Mouse (Mus musculus): ENCODE data around the gene Prmt7. TPM values are rescaled to one million over a fixed set of nuclear protein-coding genes. Genes with fewer than 3 reads are reported as not detected.
A peak's percentile ranks its signal among the peaks of the same experiment; 100 is the strongest.

Gene Prmt7
- total RNA-seq, 2 experiments from 2014 or later, result 27.5 to 29.8 TPM

DNA sequence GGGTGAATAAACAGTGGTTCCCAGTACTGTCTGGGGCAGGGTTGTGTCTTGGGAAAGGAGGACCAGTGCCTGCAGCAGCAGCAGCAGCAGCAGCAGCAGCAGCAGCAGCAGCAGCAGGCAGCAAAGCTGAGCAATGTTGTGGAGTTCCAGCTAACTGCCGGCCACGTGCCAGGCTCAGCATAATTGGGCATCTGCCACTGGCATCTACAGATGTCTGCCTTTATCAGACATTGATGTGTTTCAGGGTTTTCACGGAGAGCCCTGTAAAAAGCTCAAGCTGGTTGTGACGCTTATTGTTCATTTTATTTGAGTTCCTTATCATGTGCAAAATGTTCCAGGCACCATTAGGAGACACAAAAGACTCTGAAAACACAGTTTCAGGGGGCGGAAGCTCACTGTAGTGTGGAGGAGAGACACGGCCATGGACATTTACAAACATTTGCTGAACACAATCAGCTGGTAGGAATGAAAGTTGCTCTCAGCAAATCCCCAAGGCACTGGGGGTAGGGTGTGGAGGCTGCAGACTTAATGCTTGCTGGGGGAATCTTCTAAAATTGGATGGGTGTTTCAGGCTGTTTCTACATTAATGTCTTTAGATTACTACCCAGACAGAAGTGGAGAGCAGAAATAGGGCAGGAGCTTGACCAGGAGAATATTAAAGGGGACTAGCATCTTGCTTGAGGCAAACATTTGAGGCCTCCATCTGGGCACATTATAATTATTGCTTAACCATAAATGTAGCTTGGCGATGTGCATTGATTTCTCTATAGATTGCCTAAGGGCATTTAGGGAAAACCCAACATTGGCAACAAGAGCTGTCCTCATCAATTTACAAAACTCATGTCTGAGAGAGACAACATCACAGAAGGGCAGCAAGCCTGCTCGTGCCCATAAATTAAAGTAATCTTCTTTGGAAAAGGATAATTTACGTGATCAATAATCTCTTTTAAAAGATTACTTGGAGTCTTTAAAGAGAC is 90.3 kb downstream of the Prmt7 start:
- Histone ChIP-seq H3K4me3 (no peak overlapping the region), H3K27ac (peak overlapping the region; percentile 16; the same call in 1 of the 2 replicates)
- TF ChIP-seq CTCF (IDR thresholded peaks at IDR 0.05), result no peak
- no peak for DNase-seq
- intact Hi-C loops (cut with DNase I), result no loop called here

Other genes starting within 250 kb of the Prmt7 start
- 10 to 100 TPM in 1 of 2 experiments, 1 to 10 TPM in 1; 9.1 to 14.3 TPM for gene Slc12a4, start 244.8 kb upstream of the Prmt7 start, total RNA-seq (2021)
- gene Dpep3, start 231.5 kb upstream of the Prmt7 start, total RNA-seq (2021), result under 1 TPM in 1 of 2 experiments, not detected in 1; 0.17 TPM
- gene Dus2, start 219.6 kb upstream of the Prmt7 start, total RNA-seq (2021), result 10 to 100 TPM in 1 of 2 experiments, 1 to 10 TPM in 1; 9.0 to 11.5 TPM
- not detected for gene Dpep2nb, start 205.0 kb upstream of the Prmt7 start, total RNA-seq (2021)
- 10 to 100 TPM; 10.4 to 10.7 TPM for gene Ddx28, start 199.1 kb upstream of the Prmt7 start, total RNA-seq (2021)
- 10 to 100 TPM; 24.9 to 28.7 TPM for gene Nfatc3, start 152.1 kb upstream of the Prmt7 start, total RNA-seq (2021)
- not detected for gene Esrp2, start 74.0 kb upstream of the Prmt7 start, total RNA-seq (2021)
- gene Pla2g15, start 60.5 kb upstream of the Prmt7 start, total RNA-seq (2021), result 1 to 10 TPM; 3.5 TPM
- gene Slc7a6, start 42.1 kb upstream of the Prmt7 start, total RNA-seq (2021), result 10 to 100 TPM; 10.5 to 11.5 TPM
- 1 to 10 TPM; 9.0 to 9.6 TPM for gene Slc7a6os, start within 50 bp of the Prmt7 start, total RNA-seq (2021)
- gene Smpd3, start 127.1 kb downstream of the Prmt7 start, total RNA-seq (2021), result 1 to 10 TPM in 1 of 2 experiments, under 1 TPM in 1; 0.79 to 1.9 TPM
- gene Zfp90, start 204.4 kb downstream of the Prmt7 start, total RNA-seq (2021), result 1 to 10 TPM; 1.2 to 1.7 TPM

Measured in gastrocnemius, adult 2 months (tissue).